Mouse (Mus musculus): ENCODE measurements around the gene Cpox.

Gene Cpox

DNA sequence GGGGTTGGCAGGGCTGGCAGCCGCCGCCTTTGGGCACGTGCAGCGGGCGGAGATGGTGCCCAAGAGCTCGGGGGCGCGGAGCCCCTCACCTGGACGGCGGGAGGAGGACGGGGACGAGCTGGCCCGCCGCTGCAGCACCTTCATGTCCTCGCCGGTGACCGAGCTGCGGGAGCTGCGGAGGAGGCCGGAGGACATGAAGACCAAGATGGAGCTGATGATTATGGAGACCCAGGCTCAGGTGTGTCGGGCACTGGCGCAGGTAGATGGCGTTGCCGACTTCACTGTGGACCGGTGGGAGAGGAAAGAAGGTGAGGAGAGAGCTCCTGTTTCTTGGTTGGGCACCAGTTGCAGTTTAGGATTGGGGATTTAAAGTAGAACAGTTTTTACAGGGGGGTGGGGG is 551 bp downstream of the Cpox start:
- DNase-seq = no peak

DNA sequence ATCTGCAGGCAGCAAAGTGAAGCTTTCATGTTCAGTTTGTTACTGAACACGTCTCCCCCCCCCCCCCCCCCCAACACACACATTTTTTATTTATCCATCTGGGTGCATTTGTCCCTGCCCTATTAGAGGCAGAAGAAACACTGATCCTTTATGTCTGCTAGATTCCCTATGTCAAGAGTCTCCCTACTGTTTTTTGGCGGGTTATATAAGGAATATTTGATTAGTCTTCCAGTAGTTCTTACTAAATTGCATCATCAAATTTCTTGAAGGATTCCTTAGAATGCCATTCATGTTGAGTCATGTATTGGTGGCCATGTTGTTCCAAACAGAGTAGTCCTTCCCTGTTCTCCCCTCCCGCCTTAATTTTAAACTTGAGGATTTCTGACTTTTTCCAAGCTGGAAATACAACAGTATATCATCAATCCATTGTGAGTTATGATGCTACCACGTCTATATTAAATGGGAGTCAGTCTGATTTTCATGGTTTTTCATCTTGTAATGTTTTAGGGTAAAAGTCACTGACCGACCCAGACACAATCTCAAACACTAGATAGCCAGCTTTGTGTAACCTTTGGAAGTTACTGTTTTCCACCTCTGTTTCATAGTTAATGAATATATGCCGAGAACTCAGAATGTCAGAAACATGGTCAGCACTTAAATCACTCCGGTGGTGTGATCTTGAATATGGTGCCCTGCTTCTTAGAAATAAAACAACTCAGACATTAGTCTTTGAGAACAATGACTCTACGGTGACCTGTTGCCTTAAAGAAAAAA is 1.3 kb downstream of the Cpox start:
- DNase-seq = no peak

DNA sequence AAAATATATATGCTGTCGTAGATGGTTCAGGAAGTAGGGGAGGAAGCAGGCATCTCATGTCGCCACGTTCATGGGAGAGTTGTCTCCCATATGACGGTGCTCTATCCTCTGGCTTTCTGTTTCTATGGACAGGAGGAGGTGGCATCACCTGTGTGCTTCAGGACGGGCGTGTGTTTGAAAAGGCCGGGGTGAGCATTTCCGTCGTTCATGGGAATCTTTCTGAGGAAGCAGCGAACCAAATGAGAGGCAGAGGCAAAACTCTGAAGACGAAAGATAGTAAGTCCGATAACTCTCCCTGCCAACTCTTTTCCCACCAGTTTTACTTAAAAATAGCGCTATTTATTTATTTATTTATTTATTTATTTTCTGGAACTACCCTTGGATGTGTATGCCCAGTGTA is 2.3 kb downstream of the Cpox start:
- no peak for DNase-seq

DNA sequence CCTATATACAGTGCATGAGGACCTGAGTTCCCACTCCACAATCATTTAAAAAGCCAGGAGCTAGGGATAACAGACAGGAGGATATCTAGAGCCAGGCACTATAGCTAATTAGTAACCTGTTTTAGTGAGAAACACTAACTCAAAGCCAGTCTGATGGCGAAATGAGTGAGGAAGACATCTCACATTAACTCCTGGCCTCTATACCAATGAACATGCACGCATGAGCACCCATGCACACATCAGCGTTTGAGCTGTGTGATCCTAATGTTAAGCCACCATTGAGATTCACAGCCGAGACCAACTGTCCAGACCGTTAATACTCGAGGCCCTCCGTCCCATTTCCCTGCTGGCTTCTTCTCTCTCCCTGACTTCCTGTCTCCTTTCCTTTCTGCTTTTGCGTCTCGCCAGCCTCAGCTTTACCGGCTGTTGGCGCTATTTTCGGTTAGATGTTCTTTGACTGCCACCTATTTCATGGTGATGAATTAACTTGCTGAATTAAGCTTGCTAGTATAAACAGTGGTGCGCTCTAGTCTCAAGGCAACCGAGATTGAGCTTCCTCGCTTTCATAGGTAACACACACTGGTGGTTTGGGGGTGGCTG is 3.8 kb downstream of the Cpox start:
- DNase-seq = no peak

DNA sequence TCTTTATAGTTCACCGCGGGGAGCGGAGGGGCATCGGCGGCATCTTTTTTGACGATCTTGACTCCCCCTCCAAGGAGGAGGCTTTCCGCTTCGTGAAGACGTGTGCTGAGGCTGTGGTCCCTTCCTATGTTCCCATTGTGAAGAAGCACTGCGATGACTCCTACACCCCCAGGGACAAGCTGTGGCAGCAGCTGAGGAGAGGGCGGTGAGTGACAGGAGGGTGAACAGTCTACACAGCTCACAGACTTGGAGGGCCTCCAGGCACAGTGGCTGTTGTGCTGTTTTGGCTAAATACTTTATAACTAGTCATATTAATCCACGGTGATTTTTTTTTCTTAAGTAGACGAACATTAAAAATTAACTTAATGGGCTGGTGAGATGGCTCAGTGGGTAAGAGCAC is 5.2 kb downstream of the Cpox start:
- no peak for DNase-seq

DNA sequence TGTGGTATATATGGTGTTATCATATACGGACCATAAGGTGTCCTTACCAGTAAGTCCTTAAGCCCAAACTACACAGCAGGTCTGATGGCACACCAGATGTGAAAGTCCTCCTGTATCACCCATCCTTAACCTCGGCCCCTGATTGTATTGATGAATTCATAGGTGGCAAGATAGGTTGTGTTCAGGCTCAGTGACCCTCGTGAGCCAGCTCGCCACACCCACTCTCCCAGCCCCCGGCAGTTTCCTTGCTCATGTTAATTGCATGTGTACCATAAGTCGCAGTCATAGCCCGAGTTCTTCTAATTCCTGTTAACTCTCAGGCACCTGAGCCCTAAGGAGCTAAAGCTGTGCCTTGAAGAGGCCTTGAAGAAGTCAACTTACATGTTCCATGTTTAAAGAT is 6.1 kb downstream of the Cpox start:
- no peak for DNase-seq

DNA sequence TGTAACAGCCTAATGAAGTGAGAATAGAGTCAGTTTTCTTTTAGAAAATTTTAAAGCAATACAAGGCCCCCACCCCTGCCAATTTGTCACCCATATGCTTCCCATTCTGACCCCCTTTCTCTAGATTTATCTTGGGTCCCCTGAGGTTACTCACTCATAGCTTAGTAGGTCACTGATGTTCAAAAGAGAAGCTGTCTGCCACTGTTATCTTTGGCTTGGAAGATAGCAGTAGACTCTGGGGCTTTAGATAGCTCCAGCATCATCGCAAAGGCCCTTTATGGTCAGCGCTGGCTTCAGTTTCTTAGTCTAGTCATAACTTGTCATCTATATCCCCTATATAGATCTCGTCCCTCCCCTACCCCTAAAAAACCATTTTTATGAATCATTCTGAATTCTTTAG is 6.5 kb downstream of the Cpox start:
- DNase-seq = no peak

DNA sequence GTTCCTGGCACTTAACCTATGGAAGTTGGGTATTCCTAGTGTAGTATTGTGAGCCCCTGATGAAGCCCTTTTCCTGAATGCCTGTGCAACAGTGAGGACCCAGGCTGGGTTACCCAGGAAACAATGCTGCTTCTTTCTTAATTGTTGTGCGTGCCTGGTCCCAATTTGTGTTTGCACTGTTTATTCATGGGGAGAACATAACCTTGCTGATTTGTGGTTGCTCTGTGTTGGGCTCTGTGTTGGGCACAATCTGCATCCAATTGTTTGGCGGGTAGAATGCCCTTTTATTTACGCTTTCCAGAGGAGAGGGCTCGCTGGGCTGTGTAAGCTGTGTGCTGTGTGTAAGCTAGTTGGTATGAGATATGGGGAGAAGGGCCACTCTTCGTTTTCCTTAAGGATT is 7.4 kb downstream of the Cpox start:
- DNase-seq = no peak

DNA sequence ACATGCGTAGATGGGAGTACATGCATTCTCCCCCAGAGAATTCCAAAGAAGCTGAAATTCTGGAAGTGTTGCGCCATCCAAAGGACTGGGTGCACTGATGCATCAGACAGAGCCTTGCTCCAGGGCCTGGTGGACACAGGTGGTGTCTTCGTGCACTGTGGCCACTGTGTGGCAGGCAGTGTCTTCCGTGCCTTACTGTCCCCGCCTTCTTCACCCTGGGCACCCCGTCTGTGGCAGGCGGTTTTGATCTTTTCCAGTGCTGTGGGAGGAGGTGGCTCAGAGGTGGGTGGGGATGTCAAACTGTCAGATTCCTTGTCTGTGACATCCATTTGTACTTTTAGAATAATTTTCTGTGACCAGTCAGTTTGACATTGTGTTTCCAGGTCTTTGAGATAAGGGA is 8.6 kb downstream of the Cpox start:
- no peak for DNase-seq

DNA sequence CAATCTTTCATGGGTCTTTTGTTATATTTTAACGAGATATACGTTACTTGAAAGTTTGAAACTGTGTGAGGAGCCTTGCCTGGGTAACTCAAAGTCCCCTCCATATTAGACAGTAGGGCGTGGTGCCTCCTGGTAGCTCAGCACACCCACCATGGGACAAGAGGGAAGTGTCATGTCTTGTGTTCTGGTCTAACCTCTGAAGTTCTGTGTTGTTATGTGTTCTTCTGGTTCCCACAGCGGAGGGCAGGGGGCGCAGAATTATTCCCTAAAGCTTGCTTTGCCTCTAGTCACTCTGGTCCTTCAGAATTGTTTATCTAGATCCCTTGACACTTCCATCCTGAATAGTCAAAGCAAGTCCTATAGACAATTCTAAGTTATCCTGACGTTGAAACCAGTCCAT is 12.0 kb downstream of the Cpox start:
- DNase-seq = no peak

DNA sequence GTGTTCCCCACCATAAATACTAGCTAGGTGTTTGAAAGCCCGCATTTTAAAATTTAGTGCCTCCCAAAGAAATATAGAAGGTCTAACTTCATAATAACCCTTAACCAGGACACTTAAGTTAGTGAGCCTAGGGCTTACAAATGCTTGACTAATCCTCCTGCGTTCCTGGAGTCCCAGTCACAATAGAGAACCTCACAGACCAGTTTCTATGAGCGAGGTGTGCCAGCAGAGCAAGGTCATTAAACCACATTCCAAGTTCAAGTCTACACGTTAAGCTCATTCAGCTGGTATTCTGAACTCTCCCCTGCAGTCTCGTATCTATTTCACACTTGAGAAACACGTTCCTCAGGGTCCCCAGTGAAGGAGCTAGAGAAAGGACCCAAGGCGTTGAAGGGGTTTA is 12.8 kb downstream of the Cpox start:
- DNase-seq = no peak

DNA sequence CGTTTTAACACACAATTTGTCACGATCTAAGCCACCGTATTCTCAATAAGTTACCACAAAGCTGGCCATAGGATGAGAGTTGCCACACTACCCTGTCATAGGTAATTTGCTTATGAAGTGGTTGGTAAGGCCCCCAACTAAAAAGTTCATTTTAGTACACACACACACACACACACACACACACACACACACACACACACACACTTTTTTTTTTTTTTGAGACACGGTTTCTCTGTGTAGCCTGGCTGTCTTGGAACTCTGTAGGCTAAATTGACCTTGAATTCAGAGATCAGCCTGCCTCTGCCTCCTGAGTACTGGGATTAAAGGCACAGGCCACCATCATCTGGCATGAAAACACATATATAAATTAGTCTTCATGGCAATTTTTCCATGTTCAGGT is 13.8 kb downstream of the Cpox start:
- DNase-seq = no peak

DNA sequence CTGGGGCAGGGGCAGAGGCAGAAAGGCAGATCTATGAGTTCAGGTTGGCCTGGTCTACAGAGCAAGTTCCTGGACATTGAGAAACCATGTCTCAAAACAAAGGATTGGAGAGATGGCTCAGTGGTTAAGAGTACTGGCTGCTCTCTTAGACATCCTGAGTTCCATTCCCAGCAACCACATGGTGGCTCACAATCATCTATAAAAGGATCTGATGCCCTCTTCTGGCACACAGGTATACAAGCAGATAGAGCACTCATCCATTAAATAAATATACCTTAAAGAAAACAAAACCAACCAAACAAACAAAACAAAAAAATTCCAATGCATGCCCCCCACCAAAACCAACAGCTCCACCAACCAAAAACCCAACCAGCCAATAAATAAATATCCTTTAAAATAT is 14.4 kb downstream of the Cpox start:
- no peak for DNase-seq

DNA sequence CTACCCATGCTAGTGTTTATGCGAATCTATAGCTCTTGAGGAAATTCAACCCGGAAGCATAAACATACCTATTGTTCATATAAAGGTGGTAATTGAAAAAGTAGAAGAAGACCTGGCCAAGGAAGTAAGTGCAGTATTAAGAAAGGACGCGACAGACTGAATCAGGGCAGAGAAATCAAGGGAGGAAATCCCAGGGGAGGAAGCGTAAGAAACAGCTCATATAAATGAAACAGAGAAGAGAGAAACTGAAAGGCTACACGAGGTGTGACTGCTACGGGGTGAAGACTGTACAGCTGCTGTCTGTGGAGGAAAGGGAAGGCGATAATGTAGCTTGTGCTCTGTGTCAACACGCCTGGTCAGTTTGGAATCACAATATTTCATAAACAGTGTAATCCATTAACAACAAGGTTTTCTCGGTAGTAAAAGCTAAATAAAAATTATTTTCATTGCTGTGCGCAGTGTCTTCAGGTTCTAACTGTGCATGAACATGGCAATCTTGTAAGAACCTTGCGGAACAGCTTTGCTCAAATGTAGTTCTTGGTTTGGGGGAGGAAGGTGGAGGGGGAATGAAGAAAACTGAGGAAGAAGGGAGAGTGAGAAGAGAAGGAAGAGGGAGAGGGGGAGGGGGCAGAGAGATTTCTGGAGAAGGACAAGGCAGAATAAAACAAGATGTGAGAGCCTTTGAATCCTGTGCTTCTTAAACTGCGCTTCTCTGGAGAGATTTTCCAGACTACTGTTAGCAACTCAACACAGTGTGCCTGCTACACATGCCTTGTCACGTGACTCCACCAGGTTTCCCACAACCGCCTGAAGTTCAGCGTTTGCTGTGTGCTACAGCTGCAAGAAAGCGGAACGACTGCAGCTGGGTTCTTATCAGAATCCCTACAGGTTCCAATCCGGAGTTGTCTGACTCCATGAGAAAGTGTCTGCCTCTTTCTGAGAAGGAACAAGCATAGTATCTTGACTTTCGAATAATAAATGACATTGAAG is 15.8 kb downstream of the Cpox start:
- no peak for DNase-seq

DNA sequence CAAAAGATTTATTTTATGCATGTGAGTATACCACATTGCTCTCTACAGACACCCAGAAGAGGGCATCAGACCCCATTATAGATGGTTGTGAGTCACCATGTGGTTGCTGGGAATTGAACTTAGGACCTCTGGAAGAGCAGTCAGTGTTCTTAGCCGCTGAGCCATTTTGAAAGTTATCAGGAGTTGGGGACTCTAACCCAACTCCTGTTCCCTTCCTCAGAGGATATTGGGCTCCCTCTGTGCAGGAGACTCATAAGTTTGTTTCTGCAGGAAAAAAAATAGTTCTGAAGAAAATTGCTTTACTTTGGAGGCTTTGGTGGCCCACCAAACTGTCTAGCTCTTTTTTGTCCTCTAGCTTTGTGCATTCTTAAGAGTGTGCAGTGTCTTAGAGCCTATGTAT is 18.4 kb downstream of the Cpox start:
- DNase-seq = no peak

DNA sequence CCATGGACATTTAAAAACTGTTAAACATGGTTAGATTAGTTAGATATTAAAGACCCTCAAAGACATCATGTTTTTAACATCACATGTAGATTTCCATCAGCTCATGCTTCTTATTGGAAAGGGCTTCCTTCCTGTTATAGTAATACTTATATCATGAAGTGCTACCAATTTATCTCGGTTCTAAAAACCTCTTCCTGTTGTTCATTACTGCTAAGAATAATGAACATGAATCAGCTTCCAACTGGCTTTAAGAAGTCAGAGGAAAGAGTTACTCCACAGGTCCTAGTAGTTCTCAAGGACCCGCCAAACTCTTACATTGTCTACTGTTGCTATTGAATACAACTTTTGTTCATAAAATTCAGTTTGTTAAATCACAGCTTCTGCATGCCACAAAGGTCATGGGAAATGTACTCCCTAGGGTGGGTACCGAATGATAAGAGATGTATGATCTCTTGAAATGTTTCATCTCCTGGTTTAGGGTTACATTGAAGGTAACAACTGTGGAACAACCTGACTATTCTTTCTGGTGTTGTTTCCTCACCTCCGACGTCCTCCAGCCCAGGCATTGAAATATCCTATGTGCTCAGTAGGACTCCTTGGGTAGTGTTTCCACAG is 19.6 kb downstream of the Cpox start:
- DNase-seq = no peak

DNA sequence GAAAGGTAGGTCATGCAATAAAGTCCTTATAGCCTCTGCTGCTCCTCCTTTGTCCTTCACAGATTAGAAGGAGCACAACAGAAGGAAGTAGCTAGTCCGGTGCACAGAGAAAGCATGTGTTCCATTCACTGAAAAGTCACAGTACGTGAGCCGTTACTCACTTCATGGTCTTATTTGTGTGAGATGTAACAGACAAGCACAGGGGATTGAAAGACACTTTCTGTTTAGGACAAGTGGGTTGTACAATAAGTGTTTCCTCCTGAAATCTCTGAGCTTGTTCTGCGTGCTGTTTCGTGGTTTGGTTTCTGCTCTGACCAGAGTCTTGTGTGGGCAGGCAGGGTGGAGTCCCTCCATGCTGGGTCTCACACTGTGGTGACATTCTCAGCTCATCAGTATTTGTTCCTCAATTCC is 20.2 kb downstream of the Cpox start:
- DNase-seq = no peak

DNA sequence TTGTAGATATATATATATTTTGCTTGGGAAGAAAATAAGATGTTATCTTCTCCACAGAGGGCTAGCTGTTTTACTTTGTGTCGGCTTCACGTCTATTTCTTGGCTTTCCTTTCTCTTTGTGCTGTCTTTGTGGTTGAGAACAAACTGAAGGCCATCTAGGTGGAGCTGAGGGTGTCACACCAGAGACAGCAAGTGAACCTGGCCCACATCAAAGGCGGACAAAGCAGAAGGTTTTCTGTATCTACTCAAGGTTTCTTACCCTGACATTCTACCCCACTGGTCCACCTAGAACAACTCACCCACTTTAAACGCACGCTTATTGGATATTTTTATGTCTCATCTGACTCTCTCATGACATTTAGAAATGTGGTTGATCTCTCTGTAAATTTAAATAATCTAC is 24.0 kb downstream of the Cpox start:
- no peak for DNase-seq

DNA sequence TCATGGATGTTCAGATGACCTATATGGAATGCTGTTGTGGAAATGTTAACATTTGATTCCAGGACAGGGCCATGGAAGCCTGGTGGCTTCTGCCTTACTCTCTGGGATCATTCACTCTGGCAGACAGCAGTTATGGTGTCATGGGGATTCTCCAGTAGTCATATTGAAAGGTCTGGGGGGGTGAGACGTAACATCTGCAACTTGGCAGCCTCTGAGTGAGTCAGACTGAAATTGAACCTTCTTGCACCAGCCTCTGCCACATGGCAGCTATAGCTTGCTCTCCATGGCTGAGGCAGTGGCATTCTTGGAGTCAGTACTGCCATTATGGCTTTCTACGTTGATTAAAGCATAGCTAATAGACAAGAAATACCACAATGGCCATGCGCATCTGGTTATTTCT is 26.7 kb downstream of the Cpox start:
- no peak for DNase-seq

DNA sequence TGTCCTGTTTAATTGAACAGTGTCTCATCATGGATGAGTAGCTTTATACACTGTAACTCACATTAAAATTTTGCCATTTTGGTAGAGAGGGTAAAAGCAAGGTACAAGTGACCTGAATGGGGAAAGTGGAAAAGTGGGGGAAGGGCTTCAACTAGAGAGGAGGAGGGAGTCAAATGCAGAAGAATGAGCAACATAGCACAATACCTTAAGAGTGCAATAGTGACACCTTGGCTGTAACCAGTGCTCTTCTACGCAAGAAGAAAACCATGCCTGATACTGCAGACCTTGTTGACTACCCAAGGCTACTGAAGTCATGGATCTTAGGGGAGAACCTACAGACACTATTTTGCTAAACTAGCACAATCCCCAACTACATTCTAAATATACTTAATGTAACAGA is 27.2 kb downstream of the Cpox start:
- no peak for DNase-seq

DNA sequence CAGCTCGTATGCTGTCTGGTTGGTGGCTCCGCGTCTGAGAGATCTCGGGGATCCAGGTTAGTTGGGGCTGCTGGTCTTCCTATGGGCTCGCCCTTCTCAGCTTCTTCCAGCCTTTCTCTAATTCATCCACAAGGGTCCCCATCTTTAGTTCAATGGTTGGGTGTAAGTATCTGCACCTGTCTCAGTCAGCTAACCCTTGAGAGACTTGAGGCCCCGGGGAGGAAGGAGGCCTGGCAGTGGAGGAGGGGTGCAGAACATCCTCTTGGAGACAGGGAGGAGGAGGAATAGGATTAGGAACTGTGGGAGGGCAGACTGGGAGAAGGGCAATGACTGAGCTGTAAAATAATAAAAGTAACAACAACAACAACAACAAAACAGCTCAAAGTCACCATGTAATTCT is 30.1 kb downstream of the Cpox start:
- DNase-seq = no peak

DNA sequence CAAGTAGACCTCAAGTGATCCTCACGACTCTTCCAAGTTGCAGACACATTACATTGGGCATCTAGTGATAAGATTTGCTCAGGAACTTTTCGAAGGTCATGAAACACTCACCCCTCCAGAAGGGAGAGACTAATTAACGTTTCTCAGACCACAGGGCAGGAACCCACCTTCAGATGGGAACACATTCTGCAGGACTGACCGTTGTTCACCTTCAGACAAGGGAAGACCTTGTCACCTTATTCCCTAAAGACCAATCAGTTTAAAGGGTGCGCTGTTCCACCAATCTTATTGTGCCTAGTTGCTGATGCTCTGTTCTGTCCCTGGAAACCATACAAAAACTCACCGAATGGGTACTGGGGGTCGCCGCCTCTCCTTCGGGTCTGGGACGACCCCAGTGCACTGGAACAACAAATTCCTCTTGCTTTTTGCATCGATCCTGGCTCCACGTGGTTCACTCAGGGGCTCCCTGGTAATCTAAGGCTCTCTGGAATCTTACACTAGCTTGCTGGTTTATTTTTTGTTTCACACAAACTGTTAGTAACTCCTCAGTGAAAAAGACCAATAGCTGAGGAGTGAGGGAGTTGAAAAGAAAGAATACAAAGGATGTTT is 30.8 kb downstream of the Cpox start:
- DNase-seq = no peak

DNA sequence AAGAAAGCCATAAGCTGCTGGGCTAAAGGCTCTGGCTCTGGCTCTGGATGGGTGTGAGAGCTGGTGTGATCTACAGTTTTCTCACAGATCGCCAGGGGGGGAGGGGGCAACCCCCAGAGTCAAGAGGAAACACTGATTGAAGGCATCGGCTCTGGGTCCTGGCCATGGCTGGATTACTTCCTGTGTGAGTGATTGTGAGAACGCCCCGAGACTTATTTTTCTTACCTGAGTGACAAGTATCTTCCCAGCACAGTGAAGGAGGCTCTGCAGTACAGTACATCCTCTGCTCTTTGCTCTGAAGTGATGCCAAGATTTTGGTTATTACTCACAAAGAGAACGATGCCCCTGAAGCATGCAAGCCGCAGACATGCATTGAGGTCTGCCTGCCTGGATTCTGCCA is 31.7 kb downstream of the Cpox start:
- no peak for DNase-seq

All from cerebellum, postnatal 36 days (tissue).